Mouse (Mus musculus): ENCODE measurements at regions not wholly inside any gene's neighbourhood (a gene's known extent, or its start where the extent isn't known, plus 50 kb on each side); places are given as distances from the start of the nearest gene placed in this dataset.

DNA sequence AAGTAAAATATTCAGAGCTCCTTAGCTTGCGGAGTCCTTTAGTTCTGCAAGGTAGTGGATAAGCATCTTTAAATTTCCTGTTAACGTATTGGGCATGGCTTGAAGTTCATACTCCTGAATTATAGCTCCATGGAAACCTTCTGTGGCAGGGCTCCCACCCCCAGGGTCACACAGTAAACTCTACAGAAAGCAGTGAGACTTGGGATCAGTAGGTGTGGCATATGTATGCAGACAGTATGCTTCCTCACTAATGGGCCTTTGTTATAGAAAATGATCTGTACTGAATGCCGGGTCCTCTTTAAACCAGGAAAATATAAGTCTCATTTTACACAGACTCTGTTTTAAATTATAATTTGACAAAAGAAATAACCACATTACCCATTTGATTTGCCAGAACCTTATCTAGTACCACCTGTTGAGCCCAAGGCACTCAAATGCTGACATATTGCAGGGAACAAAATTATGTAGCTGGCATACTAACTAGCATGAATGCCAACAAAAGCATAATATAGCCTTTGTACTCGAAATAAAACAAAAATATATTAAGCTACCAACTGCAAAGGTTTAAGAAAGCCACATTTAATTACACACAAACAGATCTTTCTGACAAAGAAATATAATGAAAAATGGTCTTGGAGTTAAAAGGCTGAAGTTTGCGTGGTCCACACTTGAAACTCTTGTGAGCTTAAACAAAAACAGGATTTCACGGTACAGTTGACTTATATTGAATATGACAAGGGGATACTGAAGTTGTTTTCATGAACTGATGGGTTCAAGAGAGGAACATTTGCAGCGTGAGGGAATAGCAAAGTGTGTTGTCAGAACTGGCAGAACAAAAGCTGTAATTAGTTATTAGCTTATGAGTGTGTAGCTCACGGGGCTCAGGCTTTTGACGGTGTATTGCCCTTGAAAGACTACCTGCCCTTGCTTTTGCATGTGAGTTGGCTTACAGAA, 310.7 kb upstream of the Nr5a2 start:
- Histone ChIP-seq H3K27ac (ENCODE audit: control insufficient read depth, insufficient read depth, low read length) (no peak overlapping the region), H3K36me3 (ENCODE audit: control insufficient read depth, insufficient read depth, low read length) (no peaks in the 10 kb centered on the region), H3K4me3 (ENCODE audit: control insufficient read depth, insufficient read depth, low read length) (no peak overlapping the region), H3K4me1 (replicated peaks; ENCODE audit: control insufficient read depth, insufficient read depth, low read length) (no peaks in the 10 kb centered on the region), H3K27me3 (ENCODE audit: control insufficient read depth, insufficient read depth, low read length) (no peaks in the 10 kb centered on the region)
- TF ChIP-seq CTCF (IDR thresholded peaks at IDR 0.05; ENCODE audit: borderline replicate concordance, control insufficient read depth, extremely low read depth, insufficient read depth, low read length, poor library complexity) = no peak
- TF ChIP-seq POLR2A (IDR thresholded peaks at IDR 0.05; ENCODE audit: control insufficient read depth, extremely low read depth, insufficient read depth, low read length, poor library complexity) = no peak
- DNase-seq = no peak
- WGBS = 92% methylated on average over 9 of the region's 9 CpGs

DNA sequence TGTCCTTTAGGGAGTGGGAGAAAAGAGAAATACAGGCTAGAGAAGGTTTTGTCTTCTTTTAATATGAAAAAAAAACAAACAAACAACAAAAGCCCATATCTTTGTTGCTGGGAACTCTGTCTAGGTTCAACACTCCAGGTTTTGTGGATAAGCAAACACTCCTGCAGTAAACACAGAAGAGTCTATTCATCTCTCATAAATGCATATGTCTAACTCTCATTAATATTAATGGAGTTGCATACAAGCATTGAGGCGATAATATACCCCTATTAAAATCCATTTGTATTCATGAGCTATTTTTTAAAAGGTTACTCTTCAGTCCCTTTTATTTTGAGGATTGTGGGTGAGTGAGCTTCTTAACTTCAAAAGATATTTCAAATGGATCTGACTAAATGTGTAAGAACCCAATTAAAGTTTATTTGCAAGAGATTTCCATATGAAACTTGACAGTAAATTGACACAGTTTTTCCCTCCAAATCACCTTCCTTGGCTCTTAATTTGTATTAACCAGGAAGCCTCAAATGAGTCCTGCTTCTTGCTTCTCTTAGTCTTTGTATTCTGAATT, 302.6 kb upstream of the Nr5a2 start:
- no peak for DNase-seq
- H3K27me3 ChIP-seq (ENCODE audit: control insufficient read depth, insufficient read depth, low read length) = no peaks in the 10 kb centered on the region
- WGBS = 96% methylated on average over 1 of the region's 1 CpGs

DNA sequence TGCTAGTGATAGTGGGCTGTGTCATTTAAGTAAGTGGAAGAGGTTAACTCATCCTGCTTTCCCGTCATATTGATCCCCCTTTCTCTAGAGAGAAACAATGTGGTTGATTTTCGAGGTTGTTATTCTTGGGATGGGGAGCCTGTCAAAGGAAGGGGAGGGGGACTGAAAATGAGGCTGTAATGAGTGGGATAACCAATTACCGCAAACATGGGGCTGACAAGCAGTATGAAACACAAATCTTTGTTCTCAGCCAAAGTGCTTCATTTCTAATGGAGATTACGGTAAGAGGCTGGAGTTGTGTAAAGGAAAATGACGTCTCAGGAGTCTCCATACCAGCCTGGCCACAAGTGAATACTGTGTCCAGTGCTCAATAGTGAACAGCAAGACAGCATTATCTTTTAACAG, 301.9 kb upstream of the Nr5a2 start:
- Histone ChIP-seq H3K4me1 (replicated peaks; ENCODE audit: control insufficient read depth, insufficient read depth, low read length) (no peaks in the 10 kb centered on the region), H3K36me3 (ENCODE audit: control insufficient read depth, insufficient read depth, low read length) (no peaks in the 10 kb centered on the region), H3K27me3 (ENCODE audit: control insufficient read depth, insufficient read depth, low read length) (no peaks in the 10 kb centered on the region), H3K4me3 (ENCODE audit: control insufficient read depth, insufficient read depth, low read length) (no peak overlapping the region), H3K27ac (ENCODE audit: control insufficient read depth, insufficient read depth, low read length) (no peak overlapping the region)
- no peak for TF ChIP-seq POLR2A (IDR thresholded peaks at IDR 0.05; ENCODE audit: control insufficient read depth, extremely low read depth, insufficient read depth, low read length, poor library complexity)
- no peak for TF ChIP-seq CTCF (IDR thresholded peaks at IDR 0.05; ENCODE audit: borderline replicate concordance, control insufficient read depth, extremely low read depth, insufficient read depth, low read length, poor library complexity)
- no peak for DNase-seq
- 86% methylated on average over 5 of the region's 5 CpGs for WGBS

More for the DNA sequence above, 302.6 kb upstream of the Nr5a2 start:
- H3K27ac ChIP-seq (ENCODE audit: control insufficient read depth, insufficient read depth, low read length) = no peak overlapping the region
- H3K36me3 ChIP-seq (ENCODE audit: control insufficient read depth, insufficient read depth, low read length) = no peaks in the 10 kb centered on the region
- TF ChIP-seq POLR2A (IDR thresholded peaks at IDR 0.05; ENCODE audit: control insufficient read depth, extremely low read depth, insufficient read depth, low read length, poor library complexity) = no peak
- no peak for TF ChIP-seq CTCF (IDR thresholded peaks at IDR 0.05; ENCODE audit: borderline replicate concordance, control insufficient read depth, extremely low read depth, insufficient read depth, low read length, poor library complexity)
- H3K4me3 ChIP-seq (ENCODE audit: control insufficient read depth, insufficient read depth, low read length) = no peak overlapping the region
- no peaks in the 10 kb centered on the region for H3K4me1 ChIP-seq (replicated peaks; ENCODE audit: control insufficient read depth, insufficient read depth, low read length)

DNA sequence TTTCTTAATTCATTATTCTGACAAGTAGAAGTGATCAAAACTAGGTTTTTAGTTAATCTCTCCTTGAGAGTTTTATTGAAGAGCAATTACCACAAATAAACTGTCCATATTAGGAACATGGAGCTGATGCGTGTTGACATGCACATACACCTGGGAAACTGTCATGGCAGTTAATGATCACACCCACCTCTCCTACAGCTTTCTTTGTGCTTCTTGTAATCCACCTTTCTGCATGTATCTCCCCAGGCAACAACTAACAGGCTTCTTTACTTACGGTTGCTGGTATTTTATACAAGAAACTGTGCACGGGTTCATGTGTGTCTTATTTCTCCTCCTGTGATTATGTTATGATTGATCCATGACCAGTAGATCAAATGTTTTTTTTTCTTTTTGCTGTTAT, 296.0 kb upstream of the Nr5a2 start:
- no peak for TF ChIP-seq POLR2A (IDR thresholded peaks at IDR 0.05; ENCODE audit: control insufficient read depth, extremely low read depth, insufficient read depth, low read length, poor library complexity)
- no peak for TF ChIP-seq CTCF (IDR thresholded peaks at IDR 0.05; ENCODE audit: borderline replicate concordance, control insufficient read depth, extremely low read depth, insufficient read depth, low read length, poor library complexity)
- Histone ChIP-seq H3K36me3 (ENCODE audit: control insufficient read depth, insufficient read depth, low read length) (no peaks in the 10 kb centered on the region), H3K4me1 (replicated peaks; ENCODE audit: control insufficient read depth, insufficient read depth, low read length) (no peaks in the 10 kb centered on the region), H3K27me3 (ENCODE audit: control insufficient read depth, insufficient read depth, low read length) (no peaks in the 10 kb centered on the region), H3K27ac (ENCODE audit: control insufficient read depth, insufficient read depth, low read length) (no peak overlapping the region), H3K4me3 (ENCODE audit: control insufficient read depth, insufficient read depth, low read length) (no peak overlapping the region)
- WGBS = 96% methylated on average over 3 of the region's 3 CpGs
- DNase-seq = no peak

DNA sequence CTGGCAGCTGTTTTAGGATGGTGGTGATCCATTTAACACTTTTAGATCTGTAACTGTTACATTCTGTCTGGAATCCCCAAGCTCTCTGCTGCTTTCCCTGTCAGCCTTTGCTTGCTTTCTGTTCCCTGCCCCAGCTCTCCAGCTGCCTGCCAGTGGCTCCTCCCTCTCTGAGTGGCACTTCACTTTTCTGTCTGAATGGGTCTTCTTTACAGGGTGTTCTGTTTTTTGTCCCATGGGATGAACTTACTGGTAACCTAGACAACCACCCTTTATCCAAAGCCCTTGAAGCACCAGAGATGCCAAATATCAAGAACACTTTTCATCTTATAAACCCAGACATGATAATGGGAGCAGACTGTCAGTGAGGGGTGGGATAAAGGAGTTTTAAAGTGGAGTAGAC, 294.8 kb upstream of the Nr5a2 start:
- TF ChIP-seq CTCF (IDR thresholded peaks at IDR 0.05; ENCODE audit: borderline replicate concordance, control insufficient read depth, extremely low read depth, insufficient read depth, low read length, poor library complexity) (no peak), POLR2A (IDR thresholded peaks at IDR 0.05; ENCODE audit: control insufficient read depth, extremely low read depth, insufficient read depth, low read length, poor library complexity) (no peak)
- no peaks in the 10 kb centered on the region for H3K36me3 ChIP-seq (ENCODE audit: control insufficient read depth, insufficient read depth, low read length)
- no peaks in the 10 kb centered on the region for H3K27me3 ChIP-seq (ENCODE audit: control insufficient read depth, insufficient read depth, low read length)
- H3K4me1 ChIP-seq (replicated peaks; ENCODE audit: control insufficient read depth, insufficient read depth, low read length) = no peaks in the 10 kb centered on the region
- H3K4me3 ChIP-seq (ENCODE audit: control insufficient read depth, insufficient read depth, low read length) = no peak overlapping the region
- no peak overlapping the region for H3K27ac ChIP-seq (ENCODE audit: control insufficient read depth, insufficient read depth, low read length)
- no peak for DNase-seq

DNA sequence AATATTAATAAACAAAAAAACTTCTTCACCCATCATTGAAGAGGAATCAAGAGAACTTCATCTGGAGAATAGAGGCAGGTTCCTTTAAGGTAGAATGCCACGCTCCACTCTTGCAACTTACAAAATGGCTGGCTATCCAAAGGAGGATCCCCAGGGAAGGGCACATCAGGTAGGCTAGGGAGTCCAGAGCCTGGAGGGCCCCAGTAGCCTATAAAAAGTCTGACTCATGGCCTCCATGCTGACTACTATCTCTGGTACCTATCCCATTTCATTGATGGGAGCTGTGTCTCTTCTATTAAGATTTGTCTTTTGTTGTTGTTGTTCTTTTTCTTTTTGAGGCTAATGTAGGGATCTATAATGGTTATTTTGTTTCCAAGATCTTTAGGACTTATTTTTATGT, 294.4 kb upstream of the Nr5a2 start:
- Histone ChIP-seq H3K4me1 (replicated peaks; ENCODE audit: control insufficient read depth, insufficient read depth, low read length) (no peaks in the 10 kb centered on the region), H3K27me3 (ENCODE audit: control insufficient read depth, insufficient read depth, low read length) (no peaks in the 10 kb centered on the region), H3K4me3 (ENCODE audit: control insufficient read depth, insufficient read depth, low read length) (no peak overlapping the region), H3K27ac (ENCODE audit: control insufficient read depth, insufficient read depth, low read length) (no peak overlapping the region), H3K36me3 (ENCODE audit: control insufficient read depth, insufficient read depth, low read length) (no peaks in the 10 kb centered on the region)
- TF ChIP-seq POLR2A (IDR thresholded peaks at IDR 0.05; ENCODE audit: control insufficient read depth, extremely low read depth, insufficient read depth, low read length, poor library complexity) (no peak), CTCF (IDR thresholded peaks at IDR 0.05; ENCODE audit: borderline replicate concordance, control insufficient read depth, extremely low read depth, insufficient read depth, low read length, poor library complexity) (no peak)
- 95% methylated on average over 1 of the region's 1 CpGs for WGBS
- DNase-seq = no peak

All from thymus, adult 2 months (tissue).